Mouse (Mus musculus) lung, adult 2 months (tissue): Measurements from ENCODE around the gene Myt1l.

Experiments
- CTCF ChIP-seq: fragments of 200-500 bp; IDR thresholded peaks from 2 replicates; pipeline ENCODE4 v1.5.1; 2011; ENCODE audit warnings: mild to moderate bottlenecking, low read length, control low read depth; ENCODE audit not compliant: insufficient read depth
- POLR2A ChIP-seq: fragments of 200-500 bp; IDR thresholded peaks from 2 replicates; pipeline ENCODE4 v1.6.1; 2011; ENCODE audit warnings: low read depth, mild to moderate bottlenecking, control low read depth, low read length, borderline replicate concordance; ENCODE audit errors: extremely low read depth

- no peak for TF ChIP-seq POLR2A
- TF ChIP-seq CTCF = no peak
Observed at GRCm38 (mm10) chr12:29553138-29553537, 25.0 kb downstream of the Myt1l start.
